Mouse (Mus musculus) testis, adult 2 months (tissue): ENCODE measurements around the gene Igf1r. TPM values are rescaled to one million over a fixed set of nuclear protein-coding genes. Genes with fewer than 3 reads are reported as not detected.
A peak's percentile ranks its signal among the peaks of the same experiment; 100 is the strongest.

ENCODE experiments used
- H3K27ac ChIP-seq: fragments of 200-500 bp; 2 replicates; pipeline ENCODE4 v1.5.1; 2012; ENCODE audit warnings: low read depth, low read length; ENCODE audit not compliant: control insufficient read depth, insufficient read depth
- H3K27me3 ChIP-seq: fragments of 200-500 bp; 2 replicates; pipeline ENCODE4 v1.6.1; 2012; ENCODE audit warnings: mild to moderate bottlenecking, low read length, moderate library complexity; ENCODE audit not compliant: control insufficient read depth, insufficient read depth
- H3K36me3 ChIP-seq: fragments of 200-500 bp; 2 replicates; pipeline ENCODE4 v1.6.1; 2012; ENCODE audit warnings: mild to moderate bottlenecking, low read length; ENCODE audit not compliant: control insufficient read depth, insufficient read depth
- H3K4me1 ChIP-seq: fragments of 200-500 bp; 2 replicates; pipeline ENCODE4 v1.6.1; 2012; ENCODE audit warnings: low read length; ENCODE audit not compliant: control insufficient read depth, insufficient read depth
- H3K4me3 ChIP-seq: fragments of 200-500 bp; 2 replicates; pipeline ENCODE4 v1.5.1; 2012; ENCODE audit warnings: low read depth, mild to moderate bottlenecking, low read length, moderate library complexity, mixed read lengths; ENCODE audit not compliant: control insufficient read depth
- CTCF ChIP-seq: fragments of 200-500 bp; IDR thresholded peaks from 2 replicates; pipeline ENCODE4 v1.5.1; 2012; ENCODE audit warnings: low read depth, mild to moderate bottlenecking, inconsistent platforms, low read length, moderate library complexity; ENCODE audit not compliant: control insufficient read depth, insufficient read depth, insufficient replicate concordance
- POLR2A ChIP-seq: fragments of 200-500 bp; IDR thresholded peaks from 2 replicates; pipeline ENCODE4 v1.6.1; 2012; ENCODE audit warnings: low read depth, mild to moderate bottlenecking, inconsistent platforms, low read length, moderate library complexity; ENCODE audit not compliant: control insufficient read depth
- polyA plus RNA-seq: library from polyadenylated mRNA; depleted of rRNA; stranded (reverse); fragments of >200 nt; gene quantifications from 2 replicates; pipeline ENCODE4 v1.2.3, GENCODE M21; 2012

Gene Igf1r
- polyA plus RNA-seq, 1 experiment, result 4.2 TPM

- TF ChIP-seq CTCF (no peak), POLR2A (no peak)
- Histone ChIP-seq H3K4me3 (no peak overlapping the region), H3K36me3 (no peaks in the 10 kb centered on the region), H3K4me1 (peaks cover 5% of the 10 kb centered on the region; the same call in 1 of the 2 replicates), H3K27ac (peak overlapping the region; percentile 19; the same call in 1 of the 2 replicates), H3K27me3 (no peaks in the 10 kb centered on the region)
Observed at GRCm38 (mm10) chr7:68062849-68063208, 110.2 kb downstream of the Igf1r start.

GRCm38 (mm10) chr7:68063711-68064110 lies 111.1 kb downstream of the Igf1r start:
- H3K27ac ChIP-seq, result no peak overlapping the region

GRCm38 (mm10) chr7:68064120-68064519 lies 111.5 kb downstream of the Igf1r start:
- Histone ChIP-seq H3K4me3 (no peak overlapping the region), H3K36me3 (no peaks in the 10 kb centered on the region), H3K27ac (no peak overlapping the region), H3K4me1 (peaks cover 5% of the 10 kb centered on the region; the same call in 1 of the 2 replicates), H3K27me3 (no peaks in the 10 kb centered on the region)
- TF ChIP-seq POLR2A (no peak), CTCF (no peak)

More at GRCm38 (mm10) chr7:68063711-68064110, 111.1 kb downstream of the Igf1r start:
- no peaks in the 10 kb centered on the region for H3K36me3 ChIP-seq
- H3K4me1 ChIP-seq, result peaks cover 5% of the 10 kb centered on the region; the same call in 1 of the 2 replicates
- H3K27me3 ChIP-seq, result no peaks in the 10 kb centered on the region
- H3K4me3 ChIP-seq, result no peak overlapping the region
- no peak for TF ChIP-seq CTCF
- no peak for TF ChIP-seq POLR2A

- H3K27ac ChIP-seq, result peak overlapping the region; percentile 70
- no peak for TF ChIP-seq POLR2A
- no peak for TF ChIP-seq CTCF
- H3K4me3 ChIP-seq, result no peak overlapping the region; the same call in 1 of the 2 replicates
- H3K27me3 ChIP-seq, result no peaks in the 10 kb centered on the region
- H3K36me3 ChIP-seq, result no peaks in the 10 kb centered on the region
- peaks cover 5% of the 10 kb centered on the region; the same call in 1 of the 2 replicates for H3K4me1 ChIP-seq
Observed at GRCm38 (mm10) chr7:68064647-68065362, 112.2 kb downstream of the Igf1r start.

GRCm38 (mm10) chr7:68065904-68066303 lies 113.3 kb downstream of the Igf1r start:
- H3K27ac ChIP-seq, result no peak overlapping the region
- H3K36me3 ChIP-seq, result no peaks in the 10 kb centered on the region
- peaks cover 5% of the 10 kb centered on the region; the same call in 1 of the 2 replicates for H3K4me1 ChIP-seq
- H3K27me3 ChIP-seq, result no peaks in the 10 kb centered on the region
- TF ChIP-seq CTCF, result no peak
- no peak for TF ChIP-seq POLR2A
- H3K4me3 ChIP-seq, result no peak overlapping the region

GRCm38 (mm10) chr7:68067321-68067720 lies 114.7 kb downstream of the Igf1r start:
- Histone ChIP-seq H3K4me3 (no peak overlapping the region), H3K27me3 (no peaks in the 10 kb centered on the region), H3K36me3 (no peaks in the 10 kb centered on the region), H3K4me1 (peaks cover 3% of the 10 kb centered on the region; the same call in 1 of the 2 replicates), H3K27ac (no peak overlapping the region)
- TF ChIP-seq CTCF (no peak), POLR2A (no peak)

- TF ChIP-seq CTCF (no peak), POLR2A (no peak)
- no peak overlapping the region for H3K4me3 ChIP-seq
- H3K27ac ChIP-seq, result no peak overlapping the region
- peaks cover 3% of the 10 kb centered on the region; the same call in 1 of the 2 replicates for H3K4me1 ChIP-seq
- H3K27me3 ChIP-seq, result no peaks in the 10 kb centered on the region
- no peaks in the 10 kb centered on the region for H3K36me3 ChIP-seq
Observed at GRCm38 (mm10) chr7:68069324-68069723, 116.7 kb downstream of the Igf1r start.
